Mouse (Mus musculus) gastrocnemius, adult 2 months (tissue): ENCODE results near the gene B3galt6. TPM values are rescaled to one million over a fixed set of nuclear protein-coding genes. Genes with fewer than 3 reads are reported as not detected.

Source experiments
- DNase-seq: peaks from one replicate; pipeline ENCODE4 v3.0.0; 2022
- H3K27ac ChIP-seq: fragments of 200-600 bp; 2 replicates; pipeline ENCODE4 v1.8.1; 2022; ENCODE audit warnings: mild to moderate bottlenecking
- H3K4me3 ChIP-seq: fragments of 200-600 bp; 2 replicates; pipeline ENCODE4 v1.8.1; 2022; ENCODE audit warnings: mild to moderate bottlenecking, moderate library complexity
- CTCF ChIP-seq: fragments of 200-600 bp; IDR thresholded peaks from 2 replicates; pipeline ENCODE4 v1.8.1; 2022; ENCODE audit warnings: antibody characterized with exemption, mild to moderate bottlenecking, moderate library complexity
- intact Hi-C: fragments of 180-260 bp; cut with DNase I; formaldehyde crosslinking; loops from one replicate; pipeline ENCODE4 v1.15.1; 2025
- total RNA-seq, 2 experiments: library from RNA; stranded (reverse); gene quantifications; 2 replicates each; pipeline ENCODE4 v1.2.3; 2021

The B3galt6 gene
- total RNA-seq, 2 experiments from 2014 or later, result 0.92 to 2.0 TPM

- Histone ChIP-seq H3K4me3 (no peak overlapping the region), H3K27ac (no peak overlapping the region)
- intact Hi-C loops, result no loop called here
- no peak for TF ChIP-seq CTCF
- no peak for DNase-seq
These were observed 10.9 kb downstream of the B3galt6 start for GRCm38 (mm10) chr4:155981436-155982082.

- no peak overlapping the region for H3K4me3 ChIP-seq
- intact Hi-C loops, result no loop called here
- no peak overlapping the region for H3K27ac ChIP-seq
- peak; percentile 5; the same call in 1 of the 2 replicates for TF ChIP-seq CTCF
- DNase-seq, result no peak
These were observed 19.2 kb downstream of the B3galt6 start for GRCm38 (mm10) chr4:155973239-155973638.

GRCm38 (mm10) chr4:155972651-155973050 lies 19.8 kb downstream of the B3galt6 start:
- intact Hi-C loops, result no loop called here
- no peak for DNase-seq
- no peak for TF ChIP-seq CTCF
- Histone ChIP-seq H3K27ac (no peak overlapping the region), H3K4me3 (no peak overlapping the region)

- Histone ChIP-seq H3K27ac (no peak overlapping the region), H3K4me3 (no peak overlapping the region)
- TF ChIP-seq CTCF, result no peak
- intact Hi-C loops, result no loop called here
- no peak for DNase-seq
These were observed 22.2 kb downstream of the B3galt6 start for GRCm38 (mm10) chr4:155970286-155970685.

GRCm38 (mm10) chr4:155969043-155969653 lies 23.3 kb downstream of the B3galt6 start:
- intact Hi-C loops, result no loop called here
- no peak for TF ChIP-seq CTCF
- Histone ChIP-seq H3K27ac (no peak overlapping the region), H3K4me3 (no peak overlapping the region)
- DNase-seq, result no peak

- DNase-seq, result no peak
- intact Hi-C loops, result no loop called here
- TF ChIP-seq CTCF, result no peak
- no peak overlapping the region for H3K4me3 ChIP-seq
- no peak overlapping the region for H3K27ac ChIP-seq
These were observed 28.1 kb downstream of the B3galt6 start for GRCm38 (mm10) chr4:155964396-155964795.

- peak overlapping the region; percentile 77 for H3K4me3 ChIP-seq
- no peak for DNase-seq
- intact Hi-C loops, result no loop called here
These were observed 29.3 kb downstream of the B3galt6 start for GRCm38 (mm10) chr4:155963106-155963505.

GRCm38 (mm10) chr4:155962167-155962971 lies 30.1 kb downstream of the B3galt6 start, which contains the start of gene C1qtnf12:
C1qtnf12 (plus strand) TSS chr4:155962318.
- Histone ChIP-seq H3K27ac (peak within 1 kb of the TSS; percentile 83), H3K4me3 (peak within 1 kb of the TSS; percentile 77)
- intact Hi-C loops, result no loop called here
- peak; percentile 61 for DNase-seq
- TF ChIP-seq CTCF, result no peak

More at GRCm38 (mm10) chr4:155963106-155963505, 29.3 kb downstream of the B3galt6 start:
- no peak for TF ChIP-seq CTCF
- peak overlapping the region; percentile 83; the same call in 1 of the 2 replicates for H3K27ac ChIP-seq

- no peak overlapping the region for H3K27ac ChIP-seq
- peak; percentile 83 for DNase-seq
- peak; percentile 88 for TF ChIP-seq CTCF
- no peak overlapping the region for H3K4me3 ChIP-seq
- intact Hi-C loops, result loop anchor here (1.0 kb wide), 1 partner anchor 142 kb away; no protein-coding TSS in a partner anchor
These were observed 33.2 kb downstream of the B3galt6 start for GRCm38 (mm10) chr4:155959275-155959674.

- intact Hi-C loops, result no loop called here
- H3K4me3 ChIP-seq, result no peak overlapping the region
- TF ChIP-seq CTCF, result no peak
These were observed 37.0 kb downstream of the B3galt6 start for GRCm38 (mm10) chr4:155955491-155955890.

GRCm38 (mm10) chr4:155947094-155947493 lies 45.4 kb downstream of the B3galt6 start:
- intact Hi-C loops, result loop anchor here (10.0 kb wide), 1 partner anchor 112 kb away; the partner anchor contains the start of genes Aurkaip1 and Mxra8
- Histone ChIP-seq H3K4me3 (no peak overlapping the region), H3K27ac (no peak overlapping the region)
- no peak for TF ChIP-seq CTCF
- no peak for DNase-seq

More at GRCm38 (mm10) chr4:155955491-155955890, 37.0 kb downstream of the B3galt6 start:
- DNase-seq, result no peak
- H3K27ac ChIP-seq, result no peak overlapping the region

- TF ChIP-seq CTCF, result no peak
- no peak for DNase-seq
- Histone ChIP-seq H3K4me3 (peak overlapping the region; percentile 99), H3K27ac (peak overlapping the region; percentile 97)
- intact Hi-C loops, result loop anchor here (5.0 to 10.0 kb wide), 3 partner anchors 48 to 109 kb away; partner anchors contain the start of genes Acap3, Aurkaip1, B3galt6 and Mxra8
These were observed 48.2 kb downstream of the B3galt6 start for GRCm38 (mm10) chr4:155944271-155944670.
